Mouse (Mus musculus): ENCODE measurements around the gene Gm28729. TPM values are rescaled to one million over a fixed set of nuclear protein-coding genes. Genes with fewer than 3 reads are reported as not detected.

Gene Gm28729
- polyA plus RNA-seq, 1 experiment from 2014 or later = not detected

DNA sequence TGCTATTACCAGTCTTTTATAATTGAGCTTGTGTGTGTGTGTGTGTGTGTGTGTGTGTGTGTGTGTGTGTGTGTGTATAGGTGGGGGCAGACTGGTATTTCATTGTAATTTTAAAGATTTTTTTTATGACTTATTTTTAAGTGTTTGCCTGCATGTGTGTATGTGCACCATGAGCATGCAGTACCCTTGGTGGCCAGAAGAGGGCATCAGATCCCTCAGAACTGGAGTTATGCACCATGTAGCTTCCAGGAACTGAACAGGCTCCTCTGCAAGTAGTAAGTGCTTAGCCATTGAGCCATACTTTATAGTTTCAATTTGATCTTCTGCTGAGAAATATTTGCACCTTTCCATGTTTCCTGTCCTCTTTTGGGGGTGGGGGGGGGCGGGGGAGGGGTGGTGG is 63.5 kb downstream of the Gm28729 start:
- Histone ChIP-seq H3K9me3 (ENCODE audit: low read depth, low read length) (0 out of 2 replicates have a peak, but pooled peaks cover 5% of the 10 kb centered on the region), H3K4me3 (ENCODE audit: low read depth, low read length) (no peak overlapping the region), H3K27ac (ENCODE audit: low read depth) (no peak overlapping the region), H3K4me1 (ENCODE audit: insufficient read depth) (no peaks in the 10 kb centered on the region), H3K9ac (no peak overlapping the region), H3K4me2 (no peak overlapping the region), H3K27me3 (ENCODE audit: insufficient read depth, low read length) (no peaks in the 10 kb centered on the region), H3K36me3 (ENCODE audit: insufficient read depth) (no peaks in the 10 kb centered on the region; the same call in 1 of the 2 replicates)
- TF ChIP-seq CTCF (IDR thresholded peaks at IDR 0.05; ENCODE audit: low read depth) = peak; percentile 56
- no peak for DNase-seq
- no peak for ATAC-seq (ENCODE audit: insufficient read depth)
- WGBS = 30% methylated on average over 1 of the region's 1 CpGs

DNA sequence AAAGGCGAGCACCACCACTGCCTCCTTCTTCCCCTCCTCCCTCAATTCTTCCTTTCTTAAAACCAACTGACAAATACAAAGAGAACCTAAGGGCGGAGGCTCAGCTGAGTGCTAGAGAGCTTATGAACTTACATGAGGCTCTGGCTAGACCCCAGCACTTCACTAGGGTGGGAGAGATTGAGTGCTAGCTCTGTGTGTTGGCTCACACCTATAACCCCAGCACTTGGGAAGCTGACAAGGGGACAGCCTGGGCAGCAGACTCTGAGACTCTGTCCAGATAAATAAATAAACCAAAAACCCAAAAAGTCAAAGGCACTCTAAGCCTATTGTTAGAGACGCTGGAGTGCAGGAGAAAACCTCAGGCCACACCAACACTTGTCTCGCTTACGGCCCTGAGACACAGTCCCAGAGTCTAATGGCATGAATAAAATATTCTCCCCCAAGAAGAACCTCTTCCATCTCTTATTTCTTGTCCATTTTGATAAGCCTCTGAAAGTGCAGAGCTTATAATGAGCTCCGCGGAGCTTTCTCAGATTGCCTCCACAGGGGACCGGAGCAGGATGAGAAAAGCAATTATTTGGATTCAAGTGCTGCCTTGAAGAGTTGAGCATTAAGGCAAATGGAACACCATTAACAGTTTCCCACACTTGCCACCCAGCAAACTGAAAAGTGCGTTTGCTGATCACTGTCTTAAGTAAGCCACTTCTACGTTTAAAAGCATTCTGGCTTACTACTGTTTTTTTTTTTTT is 64.8 kb downstream of the Gm28729 start:
- H3K4me2 ChIP-seq = no peak overlapping the region
- H3K4me3 ChIP-seq (ENCODE audit: low read depth, low read length) = no peak overlapping the region
- no peak overlapping the region for H3K27ac ChIP-seq (ENCODE audit: low read depth)
- DNase-seq = no peak
- WGBS = 67% methylated on average over 10 of the region's 10 CpGs
- no peak for ATAC-seq (ENCODE audit: insufficient read depth)
- H3K9ac ChIP-seq = no peak overlapping the region
- 0 out of 2 replicates have a peak, but pooled peaks cover 5% of the 10 kb centered on the region for H3K9me3 ChIP-seq (ENCODE audit: low read depth, low read length)
- no peaks in the 10 kb centered on the region for H3K27me3 ChIP-seq (ENCODE audit: insufficient read depth, low read length)
- H3K36me3 ChIP-seq (ENCODE audit: insufficient read depth) = no peaks in the 10 kb centered on the region; the same call in 1 of the 2 replicates
- TF ChIP-seq CTCF (IDR thresholded peaks at IDR 0.05; ENCODE audit: low read depth) = no peak
- no peaks in the 10 kb centered on the region for H3K4me1 ChIP-seq (ENCODE audit: insufficient read depth)

DNA sequence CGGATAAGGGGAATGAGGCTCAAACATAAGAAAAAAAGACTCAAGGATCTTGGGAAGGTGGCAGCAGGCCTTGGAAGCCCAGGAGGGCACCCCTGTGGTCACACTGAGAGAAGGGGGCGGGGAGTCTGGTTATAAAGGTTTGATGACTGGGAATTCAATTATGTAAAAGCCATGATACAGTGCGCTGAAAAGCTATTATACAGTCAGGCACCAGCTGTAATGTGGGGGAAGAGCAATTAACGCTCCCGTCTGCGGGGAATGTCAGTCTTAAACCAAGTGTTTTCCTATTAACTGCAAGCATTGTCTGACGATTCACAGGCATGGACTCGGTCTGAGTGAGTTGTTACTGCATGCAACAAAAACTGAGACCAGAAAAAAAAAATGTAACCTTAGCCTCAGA is 69.4 kb downstream of the Gm28729 start:
- Histone ChIP-seq H3K36me3 (ENCODE audit: insufficient read depth) (no peaks in the 10 kb centered on the region), H3K4me3 (ENCODE audit: low read depth, low read length) (no peak overlapping the region), H3K27me3 (ENCODE audit: insufficient read depth, low read length) (no peaks in the 10 kb centered on the region), H3K4me2 (no peak overlapping the region), H3K4me1 (ENCODE audit: insufficient read depth) (no peaks in the 10 kb centered on the region), H3K27ac (ENCODE audit: low read depth) (no peak overlapping the region), H3K9me3 (ENCODE audit: low read depth, low read length) (no peaks in the 10 kb centered on the region), H3K9ac (no peak overlapping the region)
- ATAC-seq (ENCODE audit: insufficient read depth) (no peak), DNase-seq (no peak)
- 76% methylated on average over 8 of the region's 8 CpGs for WGBS
- TF ChIP-seq CTCF (IDR thresholded peaks at IDR 0.05; ENCODE audit: low read depth) = no peak

DNA sequence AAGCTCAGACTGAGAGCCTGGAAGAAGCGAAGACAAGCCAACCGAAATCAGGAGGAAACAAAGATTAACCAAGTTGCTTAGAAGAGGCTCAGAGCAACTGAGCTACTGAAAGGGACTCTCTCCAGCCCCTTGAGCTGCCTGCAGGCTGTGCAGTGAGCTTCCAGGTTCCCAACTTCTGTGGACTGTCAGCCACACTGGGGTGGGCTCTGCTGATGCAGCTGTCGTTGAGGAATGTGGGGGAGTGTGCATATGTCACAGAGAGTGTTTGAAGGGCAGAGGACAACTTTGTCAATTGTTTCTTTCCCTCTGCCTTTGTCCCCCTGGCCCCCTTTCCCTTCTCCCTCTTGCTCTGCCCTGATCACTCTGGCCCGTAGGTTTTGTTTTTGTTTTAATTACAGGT is 72.1 kb downstream of the Gm28729 start:
- Histone ChIP-seq H3K27me3 (ENCODE audit: insufficient read depth, low read length) (no peaks in the 10 kb centered on the region), H3K4me3 (ENCODE audit: low read depth, low read length) (no peak overlapping the region), H3K36me3 (ENCODE audit: insufficient read depth) (no peaks in the 10 kb centered on the region), H3K4me2 (no peak overlapping the region), H3K27ac (ENCODE audit: low read depth) (no peak overlapping the region), H3K4me1 (ENCODE audit: insufficient read depth) (no peaks in the 10 kb centered on the region), H3K9me3 (ENCODE audit: low read depth, low read length) (no peaks in the 10 kb centered on the region), H3K9ac (no peak overlapping the region)
- no peak for TF ChIP-seq CTCF (IDR thresholded peaks at IDR 0.05; ENCODE audit: low read depth)
- ATAC-seq (ENCODE audit: insufficient read depth) (no peak), DNase-seq (no peak)
- 62% methylated on average over 4 of the region's 4 CpGs for WGBS

DNA sequence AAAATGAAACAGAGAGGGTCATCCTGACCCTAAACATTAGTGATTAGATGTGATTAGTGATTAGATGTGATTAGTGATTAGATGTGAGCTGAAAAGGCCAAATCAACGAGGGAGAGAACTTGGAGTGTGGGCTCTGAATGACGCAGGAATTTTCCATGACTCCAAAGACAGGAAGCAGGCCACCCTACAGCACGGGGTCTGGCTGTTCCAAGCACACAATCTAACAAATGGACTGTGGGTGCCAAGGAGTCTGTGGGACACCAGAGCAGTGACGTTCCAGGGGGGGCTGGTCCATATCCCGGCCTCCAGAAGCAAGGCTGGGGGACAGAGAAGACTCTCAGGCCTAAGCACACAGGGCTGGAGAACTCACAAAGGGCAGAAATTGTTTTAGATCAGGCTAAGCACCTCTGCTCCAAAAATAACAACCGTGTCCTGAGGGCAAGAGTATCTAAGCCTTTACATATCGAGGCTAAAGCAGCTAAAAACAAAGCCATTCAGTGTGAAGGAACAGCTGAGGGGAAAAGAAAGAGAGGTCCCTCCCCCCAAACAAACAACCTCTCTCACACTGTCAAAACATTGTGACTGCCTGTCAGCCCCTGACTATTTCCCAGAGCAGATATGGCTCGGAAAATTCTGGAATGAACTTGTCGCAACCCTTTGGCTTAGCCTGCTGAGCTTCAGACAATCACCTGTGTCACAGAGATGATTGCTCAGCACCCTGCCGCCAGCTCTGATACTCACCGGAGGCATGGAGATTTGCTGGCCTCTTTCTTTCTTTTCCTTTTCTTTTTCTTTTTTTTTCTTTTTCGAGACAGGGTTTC is 74.0 kb downstream of the Gm28729 start:
- DNase-seq (no peak), ATAC-seq (ENCODE audit: insufficient read depth) (no peak; the same call in 1 of the 2 replicates)
- no peaks in the 10 kb centered on the region for H3K4me1 ChIP-seq (ENCODE audit: insufficient read depth)
- H3K4me2 ChIP-seq = no peak overlapping the region
- no peaks in the 10 kb centered on the region for H3K36me3 ChIP-seq (ENCODE audit: insufficient read depth)
- no peak for TF ChIP-seq CTCF (IDR thresholded peaks at IDR 0.05; ENCODE audit: low read depth)
- H3K27me3 ChIP-seq (ENCODE audit: insufficient read depth, low read length) = no peaks in the 10 kb centered on the region
- no peaks in the 10 kb centered on the region for H3K9me3 ChIP-seq (ENCODE audit: low read depth, low read length)
- no peak overlapping the region for H3K9ac ChIP-seq
- WGBS = 56% methylated on average over 12 of the region's 12 CpGs
- H3K4me3 ChIP-seq (ENCODE audit: low read depth, low read length) = no peak overlapping the region
- H3K27ac ChIP-seq (ENCODE audit: low read depth) = no peak overlapping the region

DNA sequence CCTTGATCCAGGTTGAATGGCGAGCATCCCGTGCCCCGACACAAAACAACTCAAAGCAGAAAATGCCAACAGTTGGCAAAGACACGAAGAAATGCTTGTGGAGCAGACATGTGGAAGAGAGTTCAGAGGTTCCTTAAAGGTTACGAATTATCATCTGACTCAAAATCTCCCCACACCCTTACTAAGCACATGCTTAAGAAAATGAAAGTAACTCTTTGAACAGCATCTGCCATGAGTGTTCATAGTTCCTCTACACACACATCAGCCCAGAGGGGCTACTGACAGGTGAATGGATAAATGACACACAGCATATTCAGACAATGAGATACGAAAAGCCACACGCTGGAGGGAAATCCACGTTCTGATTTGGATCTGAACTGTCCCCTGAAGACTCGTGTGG is 75.5 kb downstream of the Gm28729 start:
- Histone ChIP-seq H3K4me1 (ENCODE audit: insufficient read depth) (no peaks in the 10 kb centered on the region), H3K27me3 (ENCODE audit: insufficient read depth, low read length) (no peaks in the 10 kb centered on the region), H3K4me3 (ENCODE audit: low read depth, low read length) (no peak overlapping the region), H3K9ac (no peak overlapping the region), H3K9me3 (ENCODE audit: low read depth, low read length) (no peaks in the 10 kb centered on the region), H3K4me2 (no peak overlapping the region), H3K36me3 (ENCODE audit: insufficient read depth) (no peaks in the 10 kb centered on the region), H3K27ac (ENCODE audit: low read depth) (no peak overlapping the region)
- WGBS = 79% methylated on average over 9 of the region's 9 CpGs
- no peak for ATAC-seq (ENCODE audit: insufficient read depth)
- no peak for DNase-seq
- no peak for TF ChIP-seq CTCF (IDR thresholded peaks at IDR 0.05; ENCODE audit: low read depth)

DNA sequence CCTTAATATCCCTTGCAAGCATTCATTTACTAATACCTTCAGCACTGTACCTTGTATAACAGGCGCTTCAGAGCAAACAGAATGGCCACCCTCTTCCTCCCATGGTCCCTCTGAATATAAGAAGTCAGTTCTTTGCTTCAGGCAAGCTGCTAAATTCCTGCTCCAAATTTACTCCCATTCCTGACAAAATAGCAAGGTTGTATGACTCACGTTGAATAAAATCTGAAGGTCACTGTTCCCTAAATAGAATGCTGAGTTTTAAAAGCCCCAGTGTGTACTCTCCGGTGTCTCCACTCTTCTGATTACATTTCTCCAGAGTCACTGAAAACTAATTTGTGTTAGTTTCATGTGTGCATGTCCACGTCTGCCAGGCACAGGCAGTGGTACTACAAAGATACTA is 79.7 kb downstream of the Gm28729 start:
- ATAC-seq (ENCODE audit: insufficient read depth) (no peak), DNase-seq (no peak)
- H3K27ac ChIP-seq (ENCODE audit: low read depth) = no peak overlapping the region
- no peak overlapping the region for H3K9ac ChIP-seq
- no peaks in the 10 kb centered on the region for H3K4me1 ChIP-seq (ENCODE audit: insufficient read depth)
- no peaks in the 10 kb centered on the region for H3K36me3 ChIP-seq (ENCODE audit: insufficient read depth)
- no peak overlapping the region for H3K4me2 ChIP-seq
- no peaks in the 10 kb centered on the region for H3K9me3 ChIP-seq (ENCODE audit: low read depth, low read length)
- H3K27me3 ChIP-seq (ENCODE audit: insufficient read depth, low read length) = no peaks in the 10 kb centered on the region
- no peak overlapping the region for H3K4me3 ChIP-seq (ENCODE audit: low read depth, low read length)
- no peak for TF ChIP-seq CTCF (IDR thresholded peaks at IDR 0.05; ENCODE audit: low read depth)
- 54% methylated on average over 4 of the region's 4 CpGs for WGBS

All from lung, embryonic 14.5 days (tissue).